Mouse (Mus musculus): ENCODE measurements around the gene Rai14. TPM values are rescaled to one million over a fixed set of nuclear protein-coding genes. Genes with fewer than 3 reads are reported as not detected.

Rai14 gene
- polyA plus RNA-seq, 1 experiment from 2014 or later: 15.3 TPM

GRCm38 (mm10) chr15:10633381-10633780, 81.0 kb downstream of the Rai14 start:
- H3K27me3 ChIP-seq (replicated peaks): no peaks in the 10 kb centered on the region
- no peaks in the 10 kb centered on the region for H3K9me3 ChIP-seq
- no peak overlapping the region for H3K9ac ChIP-seq
- no peak overlapping the region for H3K4me3 ChIP-seq
- ATAC-seq (ENCODE audit: extremely low read depth, insufficient number of reproducible peaks, low FRiP score, low TSS enrichment): no peak
- H3K27ac ChIP-seq (replicated peaks): no peak overlapping the region
- H3K4me1 ChIP-seq: peaks cover 18% of the 10 kb centered on the region
- H3K4me2 ChIP-seq: no peak overlapping the region
- 81% methylated on average over 4 of the region's 4 CpGs for WGBS
- H3K36me3 ChIP-seq: peaks cover 14% of the 10 kb centered on the region

DNA sequence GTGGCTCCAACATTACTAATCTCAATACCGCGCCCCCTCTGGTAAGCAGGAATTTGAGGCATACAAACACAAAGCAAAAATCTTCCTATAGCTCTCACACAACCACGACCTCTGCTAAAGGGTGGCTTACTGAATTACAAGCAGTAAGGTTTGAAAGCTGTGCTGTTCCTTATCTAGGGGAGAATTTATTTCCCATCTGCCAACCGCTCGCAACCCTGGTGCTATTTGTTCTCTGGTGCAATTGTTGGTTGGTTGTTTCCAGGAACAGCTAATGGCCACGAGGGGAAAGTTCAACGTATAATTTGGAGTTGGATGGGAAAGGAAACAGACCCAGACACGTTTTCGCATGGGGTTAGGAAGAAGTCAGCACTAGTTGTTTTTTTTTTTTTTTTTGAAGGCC, 81.8 kb downstream of the Rai14 start:
- Histone ChIP-seq H3K9ac (no peak overlapping the region), H3K27me3 (replicated peaks) (no peaks in the 10 kb centered on the region), H3K4me2 (no peak overlapping the region), H3K9me3 (no peaks in the 10 kb centered on the region), H3K36me3 (peaks cover 14% of the 10 kb centered on the region), H3K4me3 (no peak overlapping the region), H3K27ac (replicated peaks) (no peak overlapping the region), H3K4me1 (peaks cover 18% of the 10 kb centered on the region)
- WGBS: 84% methylated on average over 9 of the region's 9 CpGs
- no peak for ATAC-seq (ENCODE audit: extremely low read depth, insufficient number of reproducible peaks, low FRiP score, low TSS enrichment)

GRCm38 (mm10) chr15:10632060-10632459, 82.4 kb downstream of the Rai14 start:
- Histone ChIP-seq H3K4me1 (peaks cover 18% of the 10 kb centered on the region), H3K27me3 (replicated peaks) (no peaks in the 10 kb centered on the region)
- ATAC-seq (ENCODE audit: extremely low read depth, insufficient number of reproducible peaks, low FRiP score, low TSS enrichment): no peak

GRCm38 (mm10) chr15:10631541-10631940, 82.9 kb downstream of the Rai14 start:
- 85% methylated on average over 5 of the region's 5 CpGs for WGBS
- Histone ChIP-seq H3K27ac (replicated peaks) (no peak overlapping the region), H3K9me3 (no peaks in the 10 kb centered on the region), H3K4me3 (no peak overlapping the region), H3K27me3 (replicated peaks) (no peaks in the 10 kb centered on the region), H3K4me1 (peaks cover 18% of the 10 kb centered on the region), H3K4me2 (no peak overlapping the region), H3K9ac (no peak overlapping the region), H3K36me3 (peaks cover 14% of the 10 kb centered on the region)
- no peak for ATAC-seq (ENCODE audit: extremely low read depth, insufficient number of reproducible peaks, low FRiP score, low TSS enrichment)

More at GRCm38 (mm10) chr15:10632060-10632459, 82.4 kb downstream of the Rai14 start:
- WGBS: 92% methylated on average over 8 of the region's 8 CpGs
- H3K4me2 ChIP-seq: no peak overlapping the region
- H3K36me3 ChIP-seq: peaks cover 14% of the 10 kb centered on the region
- H3K4me3 ChIP-seq: no peak overlapping the region
- no peaks in the 10 kb centered on the region for H3K9me3 ChIP-seq
- H3K27ac ChIP-seq (replicated peaks): no peak overlapping the region
- no peak overlapping the region for H3K9ac ChIP-seq

DNA sequence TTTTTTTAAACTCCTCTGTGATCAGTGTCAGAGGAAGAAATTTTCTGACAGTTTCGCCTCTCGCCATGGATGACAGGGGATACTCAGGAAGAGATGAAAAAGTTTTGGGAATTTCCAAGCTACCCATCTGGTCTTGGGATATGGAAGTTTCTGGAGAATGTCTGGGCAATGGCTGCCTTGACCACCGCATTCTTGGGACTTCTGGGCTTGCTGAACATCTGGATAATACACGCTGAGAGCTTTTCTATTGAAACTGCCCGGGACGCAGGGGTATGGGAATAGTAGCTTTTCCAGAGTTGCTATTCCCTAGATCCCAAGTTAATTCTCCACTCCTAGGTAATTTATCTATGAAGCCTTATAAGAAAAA, 85.5 kb downstream of the Rai14 start:
- Histone ChIP-seq H3K9ac (no peak overlapping the region), H3K4me1 (peaks cover 3% of the 10 kb centered on the region; the same call in 1 of the 2 replicates), H3K4me3 (no peak overlapping the region), H3K9me3 (no peaks in the 10 kb centered on the region), H3K36me3 (peaks cover 18% of the 10 kb centered on the region), H3K27me3 (replicated peaks) (no peaks in the 10 kb centered on the region), H3K27ac (replicated peaks) (no peak overlapping the region), H3K4me2 (no peak overlapping the region)
- ATAC-seq (ENCODE audit: extremely low read depth, insufficient number of reproducible peaks, low FRiP score, low TSS enrichment): no peak
- 78% methylated on average over 6 of the region's 6 CpGs for WGBS

DNA sequence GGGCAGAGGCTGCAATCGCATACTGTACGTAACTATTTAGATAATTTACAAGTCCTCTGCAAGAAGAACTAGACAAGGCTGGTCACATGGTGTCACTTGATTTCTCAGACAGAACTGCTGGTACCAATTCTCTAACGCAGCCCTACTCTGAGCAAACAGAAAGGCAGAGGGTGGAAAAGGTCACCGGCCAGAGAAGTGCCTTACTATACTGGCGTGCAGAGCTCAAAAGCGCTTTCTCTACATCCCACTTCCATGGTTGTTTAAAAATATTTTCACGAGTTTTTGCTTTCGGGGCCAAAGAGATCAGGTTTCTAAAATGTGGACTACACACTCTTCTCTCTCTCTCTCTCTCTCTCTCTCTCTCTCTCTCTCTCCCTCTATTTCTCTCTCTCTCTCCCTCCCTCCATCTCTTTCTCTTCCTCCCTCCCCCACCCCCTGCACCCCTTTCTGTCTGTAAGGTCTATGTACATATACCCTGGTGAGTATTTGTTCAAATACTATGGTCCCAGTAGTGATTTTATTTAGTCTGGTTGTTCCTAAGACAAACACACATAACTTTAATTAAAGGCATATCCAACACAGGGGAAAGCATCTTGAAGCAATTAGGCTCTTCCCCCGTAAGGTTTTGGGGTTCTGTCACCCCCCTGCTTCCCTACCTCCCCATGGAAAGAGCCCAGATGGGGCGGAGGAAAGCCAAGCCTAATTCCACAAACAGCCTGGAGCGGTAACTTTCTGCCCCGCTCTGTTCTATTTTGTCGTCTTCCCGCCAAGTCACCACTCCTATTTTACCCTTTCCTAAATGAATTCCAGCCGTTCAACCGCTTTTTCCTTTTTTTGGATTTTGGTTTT, 86.1 kb downstream of the Rai14 start:
- no peak overlapping the region for H3K4me2 ChIP-seq
- WGBS: 71% methylated on average over 16 of the region's 16 CpGs
- H3K4me1 ChIP-seq: 0 out of 2 replicates have a peak, but pooled peaks cover 3% of the 10 kb centered on the region
- peaks cover 18% of the 10 kb centered on the region for H3K36me3 ChIP-seq
- no peak overlapping the region for H3K27ac ChIP-seq (replicated peaks)
- no peaks in the 10 kb centered on the region for H3K27me3 ChIP-seq (replicated peaks)
- ATAC-seq (ENCODE audit: extremely low read depth, insufficient number of reproducible peaks, low FRiP score, low TSS enrichment): no peak
- H3K9me3 ChIP-seq: no peaks in the 10 kb centered on the region
- no peak overlapping the region for H3K4me3 ChIP-seq
- no peak overlapping the region for H3K9ac ChIP-seq

DNA sequence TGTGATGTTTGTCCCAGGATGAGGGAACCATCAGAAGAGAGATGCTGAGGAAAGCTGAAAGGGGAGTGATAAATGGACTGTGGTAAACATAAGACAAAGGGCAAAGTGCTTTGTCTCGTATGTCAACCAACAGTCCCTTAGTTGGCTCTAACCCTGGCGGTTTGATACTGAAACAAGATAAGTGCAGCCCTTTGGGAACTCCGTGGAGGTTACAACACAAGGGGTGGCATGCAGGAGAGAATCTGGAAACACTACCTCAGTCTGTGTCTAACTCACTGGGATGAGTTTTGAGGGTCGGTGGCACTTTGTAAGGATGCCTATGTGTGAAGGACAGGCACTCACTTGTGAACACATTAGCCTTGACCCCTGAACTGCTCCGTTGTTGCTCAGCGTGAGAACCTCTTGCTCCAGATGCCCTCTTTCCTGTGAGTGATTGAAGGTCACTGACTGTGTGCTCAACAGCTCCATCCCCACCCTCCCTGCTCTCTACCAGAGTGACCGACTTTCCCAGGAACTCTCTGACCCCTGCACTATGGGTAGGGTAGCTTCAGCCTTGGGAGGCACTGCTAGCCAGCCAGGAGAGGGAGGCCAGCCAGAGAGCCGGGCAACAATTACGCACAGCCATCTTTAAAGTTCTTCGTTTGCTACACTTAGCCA, 90.7 kb downstream of the Rai14 start:
- Histone ChIP-seq H3K4me1 (0 out of 2 replicates have a peak, but pooled peaks cover 3% of the 10 kb centered on the region), H3K9ac (no peak overlapping the region), H3K4me2 (no peak overlapping the region), H3K4me3 (no peak overlapping the region), H3K9me3 (peaks cover 3% of the 10 kb centered on the region; the same call in 1 of the 2 replicates), H3K36me3 (peaks cover 7% of the 10 kb centered on the region; the same call in 1 of the 2 replicates), H3K27ac (replicated peaks) (no peak overlapping the region), H3K27me3 (replicated peaks) (no peaks in the 10 kb centered on the region)
- ATAC-seq (ENCODE audit: extremely low read depth, insufficient number of reproducible peaks, low FRiP score, low TSS enrichment): no peak
- 41% methylated on average over 10 of the region's 10 CpGs for WGBS

DNA sequence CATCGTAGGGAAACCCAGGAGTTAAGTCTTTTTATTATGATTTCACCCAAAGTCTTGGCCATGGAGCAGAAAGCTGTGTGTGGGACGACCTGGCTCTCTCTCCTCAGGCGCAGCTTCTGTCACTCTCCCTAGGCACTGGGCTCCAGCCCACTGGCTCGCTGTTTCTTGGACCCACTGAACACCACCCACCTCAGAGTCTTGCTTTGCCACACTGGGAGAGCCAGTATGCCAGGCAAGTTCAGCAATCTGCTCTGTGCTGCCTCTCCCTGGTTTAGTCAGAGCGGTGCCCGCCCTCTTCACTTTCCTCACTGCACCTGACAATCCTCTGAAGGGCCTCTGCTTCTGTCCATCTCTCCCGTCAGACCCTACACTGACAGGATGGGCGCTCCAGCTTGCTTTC, 93.2 kb downstream of the Rai14 start:
- WGBS: 87% methylated on average over 8 of the region's 8 CpGs
- H3K4me3 ChIP-seq: no peak overlapping the region
- no peak overlapping the region for H3K9ac ChIP-seq
- peaks cover 9% of the 10 kb centered on the region; the same call in 1 of the 2 replicates for H3K36me3 ChIP-seq
- no peak overlapping the region for H3K4me2 ChIP-seq
- H3K9me3 ChIP-seq: peaks cover 5% of the 10 kb centered on the region; the same call in 1 of the 2 replicates
- H3K27me3 ChIP-seq (replicated peaks): no peaks in the 10 kb centered on the region
- H3K27ac ChIP-seq (replicated peaks): no peak overlapping the region
- ATAC-seq (ENCODE audit: extremely low read depth, insufficient number of reproducible peaks, low FRiP score, low TSS enrichment): no peak
- peaks cover 13% of the 10 kb centered on the region for H3K4me1 ChIP-seq

DNA sequence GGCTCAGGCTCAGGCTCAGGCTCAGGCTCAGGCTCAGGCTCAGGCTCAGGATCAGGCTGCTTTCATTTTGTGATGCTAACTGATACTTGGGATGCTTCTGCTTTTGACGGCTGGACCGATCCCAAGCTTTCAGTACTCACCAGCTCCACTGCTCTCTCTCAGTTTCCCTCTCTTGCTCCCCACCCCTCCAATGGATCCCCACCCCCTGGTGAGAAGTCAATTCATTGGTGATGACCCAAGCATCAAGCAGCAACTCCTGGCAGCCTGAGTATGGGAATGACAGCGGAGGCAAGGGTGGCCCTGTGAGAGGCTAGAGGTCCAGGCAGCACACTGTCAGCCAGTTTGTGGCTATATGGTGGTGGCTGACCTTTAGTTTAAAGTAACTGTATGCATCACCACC, 94.7 kb downstream of the Rai14 start:
- Histone ChIP-seq H3K9me3 (peaks cover 5% of the 10 kb centered on the region; the same call in 1 of the 2 replicates), H3K27me3 (replicated peaks) (no peaks in the 10 kb centered on the region), H3K36me3 (peaks cover 5% of the 10 kb centered on the region; the same call in 1 of the 2 replicates), H3K9ac (no peak overlapping the region), H3K27ac (replicated peaks) (no peak overlapping the region), H3K4me2 (no peak overlapping the region), H3K4me1 (peaks cover 20% of the 10 kb centered on the region), H3K4me3 (no peak overlapping the region)
- WGBS: 94% methylated on average over 3 of the region's 3 CpGs
- ATAC-seq (ENCODE audit: extremely low read depth, insufficient number of reproducible peaks, low FRiP score, low TSS enrichment): no peak

DNA sequence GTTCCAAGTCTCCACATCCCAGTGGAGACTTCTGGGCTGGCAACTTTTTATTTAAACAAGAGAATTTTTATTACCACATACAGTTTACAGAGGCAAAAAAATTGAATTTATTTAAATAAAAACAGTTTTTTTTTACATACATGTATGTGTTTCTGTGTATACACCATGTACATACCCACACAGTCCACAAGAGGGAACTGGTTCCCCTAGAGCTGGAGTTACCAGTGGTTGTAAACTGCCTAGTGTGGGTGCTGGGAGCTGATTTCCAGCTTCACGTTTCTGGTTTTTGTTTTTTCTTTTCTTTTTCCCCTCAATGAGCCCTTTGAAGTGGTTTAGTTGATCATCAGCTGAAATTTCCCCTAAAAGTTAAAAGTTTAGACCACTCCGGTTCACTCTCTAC, 96.1 kb downstream of the Rai14 start:
- WGBS: 82% methylated on average over 2 of the region's 2 CpGs

GRCm38 (mm10) chr15:10616001-10616400, 98.4 kb downstream of the Rai14 start:
- Histone ChIP-seq H3K4me3 (no peak overlapping the region), H3K36me3 (peaks cover 5% of the 10 kb centered on the region; the same call in 1 of the 2 replicates), H3K27me3 (replicated peaks) (no peaks in the 10 kb centered on the region), H3K4me2 (no peak overlapping the region), H3K9ac (no peak overlapping the region), H3K4me1 (peaks cover 17% of the 10 kb centered on the region), H3K27ac (replicated peaks) (no peak overlapping the region), H3K9me3 (peaks cover 5% of the 10 kb centered on the region; the same call in 1 of the 2 replicates)
- no peak for ATAC-seq (ENCODE audit: extremely low read depth, insufficient number of reproducible peaks, low FRiP score, low TSS enrichment)
- WGBS: 46% methylated on average over 6 of the region's 6 CpGs

More for the DNA sequence above, 96.1 kb downstream of the Rai14 start:
- Histone ChIP-seq H3K4me2 (no peak overlapping the region), H3K4me3 (no peak overlapping the region), H3K9ac (no peak overlapping the region), H3K27me3 (replicated peaks) (no peaks in the 10 kb centered on the region), H3K4me1 (peaks cover 17% of the 10 kb centered on the region), H3K9me3 (peaks cover 5% of the 10 kb centered on the region; the same call in 1 of the 2 replicates), H3K36me3 (peaks cover 5% of the 10 kb centered on the region; the same call in 1 of the 2 replicates), H3K27ac (replicated peaks) (no peak overlapping the region)
- ATAC-seq (ENCODE audit: extremely low read depth, insufficient number of reproducible peaks, low FRiP score, low TSS enrichment): no peak
